Mouse (Mus musculus): ENCODE measurements around the gene Smim15.

GRCm38 (mm10) chr13:108062900-108063299 lies 18.7 kb downstream of the Smim15 start:
- no peak for TF ChIP-seq CTCF (IDR thresholded peaks at IDR 0.05; ENCODE audit: low read depth)
- TF ChIP-seq EP300 (IDR thresholded peaks at IDR 0.05; ENCODE audit: low read depth) = no peak
